Mouse (Mus musculus) right cerebral cortex, postnatal 14 days (tissue): Measurements from ENCODE around the gene Sppl2c.
"Not testable (repeated sequence)": the region's sequence is repeated elsewhere in the genome, so short reads cannot be mapped to it uniquely, and the experiment has no call there.

Experiments used
- DNase-seq: peaks from one replicate; pipeline ENCODE4 v3.0.0; 2022

Sppl2c gene

DNA sequence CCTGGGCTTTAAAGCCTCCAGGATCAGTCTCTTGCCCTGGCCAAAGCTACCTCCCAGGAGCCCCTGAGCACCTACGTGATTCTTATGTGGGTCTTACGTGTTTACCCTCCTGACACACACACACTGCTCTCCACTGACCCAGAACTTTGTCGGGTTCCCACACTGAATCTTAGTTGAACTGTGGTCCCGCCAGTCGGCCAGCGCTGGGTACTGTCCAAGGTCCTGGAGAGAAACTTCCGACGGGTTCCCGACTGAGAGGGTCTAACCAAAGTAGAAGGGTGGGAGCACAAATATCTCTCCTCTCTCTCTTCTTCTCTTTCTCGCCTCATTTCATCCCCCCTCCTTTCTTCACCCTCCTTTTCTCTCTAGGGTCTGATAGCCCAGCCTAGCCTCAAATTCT lies 11.7 kb downstream of the Sppl2c start:
- no peak for DNase-seq

DNA sequence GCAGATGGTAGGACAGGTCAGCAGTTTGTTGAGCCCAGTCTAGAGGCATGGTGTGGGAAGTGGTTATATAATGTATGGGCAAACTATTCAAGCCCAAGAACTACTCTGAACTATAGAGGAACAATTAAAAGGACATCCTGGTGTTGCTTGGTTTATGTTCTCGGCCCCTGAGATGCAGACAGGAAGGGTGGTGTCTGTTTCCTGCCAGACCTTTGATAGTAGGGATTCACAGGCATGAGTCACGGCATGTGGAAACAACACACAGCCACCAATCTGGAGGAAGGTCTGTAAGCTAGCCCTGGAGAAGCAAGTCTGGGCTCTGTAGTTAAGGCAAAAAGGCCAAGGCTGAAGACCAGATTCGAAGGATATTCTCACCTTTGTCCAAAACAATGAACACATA lies 17.1 kb downstream of the Sppl2c start:
- DNase-seq = no peak

DNA sequence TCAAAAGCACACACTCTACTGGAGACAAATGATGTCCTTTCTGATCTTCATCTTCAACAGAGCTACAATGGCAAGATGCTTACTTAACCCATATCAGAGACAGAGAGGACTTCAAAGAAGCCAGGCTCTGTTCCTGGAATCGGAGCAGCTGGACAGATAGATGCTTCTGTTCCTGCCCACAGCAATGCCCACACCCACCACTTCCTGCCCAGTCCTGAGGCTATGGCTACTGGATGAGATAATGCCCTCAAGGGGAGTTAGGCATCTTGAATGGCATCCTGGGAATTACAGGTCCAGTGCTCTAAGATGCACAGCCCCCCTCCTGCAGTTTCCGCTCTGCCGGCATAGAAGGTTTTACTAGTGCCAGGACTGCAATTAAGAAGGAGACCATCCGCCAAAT lies 20.4 kb downstream of the Sppl2c start:
- no peak for DNase-seq

DNA sequence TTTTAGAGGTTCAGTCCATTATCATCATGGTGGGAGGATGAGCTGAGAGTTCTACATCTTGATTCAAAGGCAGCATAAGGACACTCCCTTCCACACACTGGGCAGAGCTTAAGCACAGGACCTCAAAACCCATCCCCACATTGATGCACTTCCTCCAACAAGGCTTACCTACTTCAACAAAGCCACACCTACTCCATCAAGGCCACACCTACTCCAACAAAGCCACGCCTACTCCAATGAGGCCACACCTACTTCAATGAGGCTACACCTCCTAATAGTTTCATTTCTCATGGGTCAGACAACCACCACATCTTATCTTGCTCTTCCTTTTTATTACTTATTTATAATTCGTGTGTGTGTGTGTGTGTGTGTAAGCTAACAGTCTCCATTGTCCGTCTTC lies 22.9 kb downstream of the Sppl2c start:
- DNase-seq = no peak

DNA sequence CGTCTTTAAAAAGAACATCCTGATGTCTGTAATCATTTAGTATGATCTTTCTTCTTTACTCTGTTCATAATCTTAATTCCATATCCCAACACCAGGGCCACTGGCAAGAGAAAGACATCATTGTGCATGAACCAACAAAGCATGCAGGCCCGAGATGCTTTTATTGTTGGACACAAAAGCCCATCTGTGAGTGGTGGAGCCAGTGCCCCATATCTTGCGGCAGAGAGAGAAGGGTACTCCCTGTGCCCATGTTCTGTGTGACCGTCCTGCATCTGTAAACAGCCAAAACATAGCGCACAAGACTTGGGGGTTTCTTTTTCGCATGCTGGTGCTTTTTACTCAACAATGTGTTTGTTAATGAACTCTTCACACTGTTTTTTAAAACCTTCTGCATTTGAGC lies 25.1 kb downstream of the Sppl2c start:
- DNase-seq = no peak

DNA sequence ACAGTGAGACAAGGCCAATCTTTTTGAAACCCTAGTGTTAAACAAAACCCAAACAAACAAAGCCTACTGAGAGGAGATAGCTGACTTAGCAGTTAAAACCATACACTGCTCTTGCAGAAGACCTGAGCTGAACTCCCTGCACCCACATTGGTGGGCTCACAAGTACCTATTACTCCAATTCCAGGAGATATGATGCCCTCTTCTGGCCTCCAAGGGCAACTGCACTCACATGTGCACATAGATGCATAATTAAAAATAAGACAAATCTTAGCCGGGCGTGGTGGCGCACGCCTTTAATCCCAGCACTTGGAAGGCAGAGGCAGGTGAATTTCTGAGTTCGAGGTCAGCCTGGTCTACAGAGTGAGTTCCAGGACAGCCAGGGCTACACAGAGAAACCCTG lies 28.0 kb downstream of the Sppl2c start:
- DNase-seq = not testable (repeated sequence)

DNA sequence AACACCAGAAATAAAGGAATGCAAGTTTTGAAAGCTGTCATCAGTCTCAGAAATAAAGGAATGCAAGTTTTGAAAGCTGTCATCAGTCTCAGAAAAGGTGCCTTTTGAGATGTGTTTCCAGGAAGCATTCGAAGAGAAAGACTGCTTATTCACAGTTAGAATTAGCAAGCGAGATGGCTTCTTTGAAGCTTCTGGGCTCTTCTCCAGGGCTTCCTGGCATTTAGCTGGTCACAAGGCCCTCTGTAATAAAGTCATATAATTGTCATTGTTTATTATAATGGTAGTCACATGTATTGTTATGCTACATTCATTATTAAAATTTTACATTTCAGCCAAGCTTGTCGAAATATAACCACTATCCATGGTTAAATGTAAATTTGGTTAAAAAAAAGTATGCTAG lies 31.9 kb downstream of the Sppl2c start:
- DNase-seq = no peak

DNA sequence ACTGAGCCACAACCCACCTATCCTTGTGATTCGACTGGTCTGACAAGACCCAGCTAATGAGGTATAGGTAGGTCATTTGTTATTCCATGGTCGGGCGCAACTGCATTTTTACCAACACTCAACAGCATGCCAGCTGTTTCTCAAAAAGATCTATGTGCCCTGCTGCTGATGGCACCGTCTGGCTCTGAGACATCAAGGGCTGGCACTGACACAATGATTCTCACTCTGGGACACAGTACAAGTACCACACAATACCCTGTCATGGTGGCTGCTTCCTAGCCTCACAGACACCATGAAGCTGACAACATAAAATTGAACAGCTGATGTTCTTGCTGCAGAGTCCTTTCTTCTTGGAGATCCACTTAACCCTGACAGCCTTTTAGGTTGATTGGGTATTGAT lies 34.2 kb downstream of the Sppl2c start:
- DNase-seq = no peak

DNA sequence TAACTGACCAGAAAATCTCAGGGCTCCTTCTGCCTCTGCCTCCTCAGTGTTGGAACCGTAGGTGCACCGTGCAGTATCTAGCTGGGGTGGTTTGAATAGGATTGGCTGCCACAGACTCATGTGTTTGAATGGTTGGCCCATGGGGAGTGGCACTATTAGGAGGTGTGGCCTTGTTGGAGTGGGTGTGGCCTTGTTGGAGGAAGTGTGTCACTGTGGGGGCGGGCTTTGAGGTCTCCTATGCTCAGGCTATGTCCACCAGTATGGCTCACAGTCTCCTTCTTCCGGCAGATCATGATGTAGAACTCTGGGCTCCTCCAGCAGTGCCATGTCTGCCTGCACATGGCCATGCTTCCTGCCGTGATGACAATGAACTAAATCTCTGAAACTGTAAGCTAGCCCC lies 35.6 kb downstream of the Sppl2c start:
- DNase-seq = no peak

DNA sequence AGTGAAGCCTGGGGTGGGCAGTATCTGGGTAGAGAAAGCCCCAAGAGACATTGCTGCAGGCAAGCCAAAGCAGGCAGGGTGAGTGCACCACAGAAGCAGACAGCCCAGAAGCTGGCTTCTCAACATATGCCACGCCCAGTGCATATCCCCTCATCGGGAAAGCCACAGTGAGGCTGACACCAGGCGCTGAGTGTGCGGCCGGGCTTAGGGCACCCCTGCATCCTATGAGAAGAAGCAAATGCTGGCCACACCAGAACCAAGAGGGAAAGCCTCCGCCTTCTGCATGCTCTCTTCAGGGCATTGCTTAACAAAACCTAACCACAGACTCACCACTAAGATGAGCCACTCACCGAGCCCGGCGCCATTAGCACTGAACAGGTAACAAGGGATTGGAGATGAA lies 37.2 kb downstream of the Sppl2c start:
- DNase-seq = no peak

DNA sequence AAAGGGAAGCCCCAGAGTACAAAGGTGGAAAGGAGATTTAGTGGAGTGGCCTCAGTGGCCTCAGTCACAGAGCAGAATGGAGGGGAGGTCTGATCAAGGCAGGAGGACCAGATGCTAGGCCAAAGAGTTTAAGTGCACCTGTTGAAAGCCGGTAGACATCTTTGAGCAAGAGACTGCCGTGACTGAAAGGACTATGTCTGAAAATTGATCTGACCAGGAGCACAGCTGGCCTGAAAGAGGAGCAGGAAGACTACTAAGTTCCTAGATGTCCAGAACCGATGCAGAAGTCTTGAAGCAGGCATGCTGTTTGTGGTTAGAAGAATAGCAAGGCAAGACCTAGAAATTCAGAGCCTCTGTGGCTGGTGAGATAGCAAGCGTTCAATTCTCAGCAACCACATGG lies 43.3 kb downstream of the Sppl2c start:
- DNase-seq = no peak

DNA sequence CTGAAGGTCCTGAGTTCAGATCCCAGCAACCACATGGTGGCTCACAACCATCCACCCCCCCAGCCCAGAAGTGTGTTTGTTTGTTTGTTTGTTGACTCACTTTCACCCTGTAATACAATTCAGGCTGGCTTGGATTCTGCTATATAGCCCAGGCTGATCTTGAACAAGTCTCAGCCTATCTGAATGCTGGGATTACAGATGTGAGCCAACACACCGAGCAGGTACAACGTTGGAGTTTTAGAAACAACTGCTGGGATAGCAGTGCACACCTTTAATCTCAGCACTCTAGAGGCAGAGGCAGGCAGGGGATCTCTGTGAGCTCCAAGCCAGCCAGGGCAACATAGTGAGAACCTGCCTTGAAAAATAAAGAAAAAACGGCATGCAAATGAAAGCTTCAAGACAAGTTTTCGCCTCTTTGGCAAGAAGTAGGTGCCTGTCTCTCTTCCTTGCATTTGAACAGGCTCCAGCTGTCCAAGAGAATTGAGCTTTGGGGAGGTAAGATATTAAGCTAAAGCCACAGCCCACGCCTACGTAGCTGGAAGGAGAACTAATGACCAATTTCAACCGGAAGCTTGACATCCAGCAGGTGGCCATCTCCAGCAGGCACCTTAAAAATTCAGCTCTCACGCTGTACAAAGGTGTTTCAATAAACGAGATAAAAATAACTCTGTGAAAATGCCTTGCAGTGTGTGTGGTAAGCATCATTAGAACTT lies 44.1 kb downstream of the Sppl2c start:
- DNase-seq = no peak

DNA sequence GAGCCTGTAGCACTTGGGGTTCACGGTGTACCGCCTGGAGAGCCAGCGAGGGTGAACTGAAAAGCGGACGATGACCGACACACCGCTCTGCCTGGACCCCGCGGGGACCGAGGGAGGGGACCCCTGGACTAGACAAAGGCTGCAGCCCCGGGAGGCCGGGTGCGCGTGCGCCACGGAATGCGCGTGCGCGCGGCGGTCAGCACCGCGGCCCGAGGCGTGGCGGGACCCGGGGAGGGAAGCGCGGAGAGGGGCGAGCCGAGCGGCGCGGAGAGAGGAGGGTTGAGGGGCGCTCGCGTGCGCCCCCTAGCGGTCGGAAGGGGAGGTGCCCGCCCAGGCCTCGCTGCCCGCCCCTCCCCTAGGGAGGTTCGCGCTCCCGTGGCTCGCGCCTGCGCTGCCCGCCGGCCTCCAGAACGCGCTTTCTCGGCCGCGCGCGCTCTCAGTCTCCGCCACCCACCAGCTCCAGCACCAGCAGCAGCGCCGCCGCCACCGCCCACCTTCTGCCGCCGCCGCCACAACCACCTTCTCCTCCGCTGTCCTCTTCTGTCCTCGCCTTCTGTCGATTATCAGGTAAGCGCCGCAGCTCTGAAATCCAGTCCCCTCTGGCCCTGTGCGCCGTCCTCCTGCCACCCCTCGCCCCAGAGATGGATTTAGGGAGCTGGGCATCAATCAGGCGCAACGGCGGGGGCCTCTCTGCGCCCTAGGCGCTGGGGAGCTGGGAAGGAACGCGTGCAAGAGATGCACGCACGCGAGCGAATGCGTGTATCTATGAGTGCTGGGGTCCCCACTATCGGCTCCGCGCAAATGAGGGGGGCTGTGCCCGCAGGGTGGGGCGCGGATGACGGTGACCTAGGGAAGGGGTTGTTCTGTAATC lies 45.1 kb downstream of the Sppl2c start, which contains the start of gene Mapt:
Gene Mapt, plus strand, starts transcription at position 350 of the 871 bp plus-strand sequence.
- peak; percentile 93 for DNase-seq

DNA sequence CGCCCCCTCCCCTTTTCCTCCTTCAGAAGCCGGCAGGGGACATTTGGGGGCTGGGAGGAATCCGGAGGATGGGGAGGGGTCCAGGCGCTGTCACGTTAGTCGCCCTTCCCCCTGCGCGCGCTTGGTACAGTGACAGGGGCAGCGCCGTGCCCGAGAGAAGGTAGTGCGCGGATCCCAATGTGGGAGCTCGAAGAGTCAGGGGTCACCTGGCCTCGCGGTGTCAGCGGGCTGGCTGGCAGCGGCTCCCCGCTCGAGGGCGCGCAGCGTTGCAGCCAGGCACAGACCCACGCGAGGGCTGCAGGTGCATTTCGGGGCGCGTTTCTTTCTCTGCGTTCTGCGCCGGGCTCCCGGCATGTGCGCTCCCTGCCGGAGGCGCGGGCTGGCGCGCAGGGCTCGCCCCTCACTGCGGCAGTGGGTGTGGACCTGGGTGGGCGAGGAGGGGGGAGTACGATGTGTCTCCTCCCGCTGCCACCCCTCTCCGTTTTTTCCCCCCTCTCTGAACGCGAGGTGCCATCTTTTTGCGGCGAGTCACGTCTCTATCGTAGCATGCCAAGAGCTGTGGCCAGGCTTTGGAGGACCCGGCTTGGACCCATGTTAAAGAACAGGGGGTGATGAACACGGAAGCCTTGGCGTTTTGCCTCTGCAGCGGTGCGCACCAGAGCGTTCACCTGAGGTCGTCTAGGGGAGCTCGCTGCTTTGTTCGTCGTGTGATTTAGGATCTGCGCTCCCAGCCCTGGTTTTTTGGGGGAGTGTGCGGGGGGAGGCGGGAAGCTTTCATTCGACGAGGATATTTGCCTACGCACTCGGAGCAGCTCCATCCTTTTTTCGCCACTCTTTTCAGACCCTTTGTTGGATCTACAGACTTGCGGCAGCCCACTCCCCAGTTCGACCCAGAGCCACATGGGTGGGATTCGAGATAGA lies 46.3 kb downstream of the Sppl2c start:
- DNase-seq = peak; percentile 75

DNA sequence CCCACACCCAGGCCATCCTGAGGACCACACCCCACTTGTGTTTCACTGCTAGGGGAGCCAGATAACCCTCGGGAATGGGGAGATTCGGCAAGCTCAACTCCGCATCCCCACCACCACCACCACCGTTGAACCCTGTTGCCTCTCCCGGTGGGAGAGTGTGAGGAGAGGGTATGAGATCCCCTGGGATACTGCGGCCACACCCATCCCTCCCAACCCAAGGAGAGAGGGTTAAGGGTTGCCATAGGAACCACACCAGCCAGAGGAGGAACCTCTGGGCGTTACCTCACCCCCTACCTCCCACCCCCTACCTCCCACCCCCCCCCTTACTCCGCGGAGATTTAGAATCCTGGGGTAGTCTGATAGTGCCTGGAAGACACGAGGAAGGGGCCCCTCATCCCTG lies 47.0 kb downstream of the Sppl2c start:
- no peak for DNase-seq

DNA sequence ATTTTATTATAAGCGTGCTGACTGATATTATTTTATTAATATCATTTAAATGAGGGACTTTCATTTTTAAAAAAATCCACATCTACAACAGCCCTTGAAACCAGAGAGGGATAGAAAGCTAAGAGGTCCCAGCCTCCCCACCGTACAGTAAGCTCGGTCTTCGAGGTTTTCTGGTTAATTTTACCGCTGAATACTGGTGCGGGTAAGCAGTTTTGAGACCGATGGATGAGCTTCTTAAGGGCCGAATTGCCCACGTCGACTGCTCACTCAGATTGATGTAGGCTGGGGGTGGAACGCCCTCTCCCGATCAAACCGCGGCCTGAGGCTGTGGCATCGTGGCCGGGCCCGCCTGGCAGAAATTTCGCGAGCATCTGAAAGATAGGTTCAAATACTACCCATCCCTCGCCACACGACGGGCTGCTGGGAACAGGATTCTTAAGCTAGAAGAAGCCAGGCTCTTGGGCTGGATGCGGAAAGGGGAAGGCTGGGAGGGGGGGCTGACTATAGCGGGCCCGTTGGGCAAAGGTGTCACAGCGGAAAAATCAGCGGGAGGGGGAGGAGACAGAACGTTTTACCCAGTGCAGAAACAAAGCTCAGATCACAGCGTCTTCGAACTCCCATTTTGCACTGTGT lies 47.6 kb downstream of the Sppl2c start:
- DNase-seq = peak; percentile 26

DNA sequence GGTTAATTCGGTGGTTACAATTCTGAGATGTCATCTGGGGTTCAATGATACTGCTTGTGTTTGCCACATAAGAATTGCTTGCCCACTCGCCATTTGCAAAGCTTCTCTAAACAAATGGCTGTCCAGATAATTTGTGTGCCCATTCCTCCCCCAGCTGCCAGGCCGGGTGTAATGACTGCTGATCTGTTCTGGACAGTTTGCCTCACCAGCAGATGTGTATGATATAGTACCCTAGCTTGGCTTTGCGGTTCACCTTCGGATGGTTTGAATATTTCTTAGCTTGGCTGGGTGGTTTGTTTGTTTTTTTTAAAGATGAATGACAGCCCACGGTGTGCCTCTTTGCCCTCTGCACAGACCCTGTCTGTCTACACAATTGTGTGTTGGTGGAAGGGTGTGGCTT lies 48.6 kb downstream of the Sppl2c start:
- DNase-seq = no peak

DNA sequence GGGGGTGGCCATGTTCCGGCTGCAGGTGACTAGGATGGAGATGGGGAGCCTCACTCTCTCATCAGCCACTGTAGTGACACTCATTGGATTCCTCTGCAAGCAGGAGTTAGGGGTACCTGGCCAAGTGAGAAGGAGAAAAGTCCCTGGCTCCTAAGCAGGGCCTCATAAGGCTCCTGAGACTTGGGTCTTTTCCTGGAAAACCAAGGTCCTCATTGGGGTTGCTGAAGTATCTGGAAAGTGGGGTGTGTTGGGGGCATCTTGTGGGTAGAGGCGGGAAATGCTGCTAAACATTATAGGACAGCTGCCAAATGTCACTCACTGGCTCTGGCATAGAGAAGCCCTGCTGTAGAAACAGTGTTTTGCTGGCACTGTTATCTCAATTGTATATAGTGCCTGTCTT lies 49.8 kb downstream of the Sppl2c start:
- no peak for DNase-seq

DNA sequence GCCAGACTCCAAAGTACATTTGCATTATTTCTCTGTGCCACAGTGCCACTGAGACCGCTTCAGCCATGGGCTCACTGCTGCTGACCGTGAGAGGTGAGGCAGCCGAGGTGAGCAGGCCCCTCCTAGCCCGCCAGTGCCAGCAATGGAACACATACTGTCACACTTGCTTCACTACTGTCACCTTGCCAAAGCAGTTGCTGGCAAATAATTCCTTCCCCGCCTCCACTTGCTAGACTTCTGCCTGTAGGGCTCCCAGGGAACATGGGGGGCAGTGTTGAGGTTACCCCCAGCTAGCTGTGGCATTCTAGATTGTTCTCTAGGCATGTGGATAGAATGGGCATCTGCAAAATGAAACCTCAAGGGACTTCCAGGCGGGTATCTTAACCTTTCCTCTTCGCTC lies 51.1 kb downstream of the Sppl2c start:
- peak; percentile 36 for DNase-seq

DNA sequence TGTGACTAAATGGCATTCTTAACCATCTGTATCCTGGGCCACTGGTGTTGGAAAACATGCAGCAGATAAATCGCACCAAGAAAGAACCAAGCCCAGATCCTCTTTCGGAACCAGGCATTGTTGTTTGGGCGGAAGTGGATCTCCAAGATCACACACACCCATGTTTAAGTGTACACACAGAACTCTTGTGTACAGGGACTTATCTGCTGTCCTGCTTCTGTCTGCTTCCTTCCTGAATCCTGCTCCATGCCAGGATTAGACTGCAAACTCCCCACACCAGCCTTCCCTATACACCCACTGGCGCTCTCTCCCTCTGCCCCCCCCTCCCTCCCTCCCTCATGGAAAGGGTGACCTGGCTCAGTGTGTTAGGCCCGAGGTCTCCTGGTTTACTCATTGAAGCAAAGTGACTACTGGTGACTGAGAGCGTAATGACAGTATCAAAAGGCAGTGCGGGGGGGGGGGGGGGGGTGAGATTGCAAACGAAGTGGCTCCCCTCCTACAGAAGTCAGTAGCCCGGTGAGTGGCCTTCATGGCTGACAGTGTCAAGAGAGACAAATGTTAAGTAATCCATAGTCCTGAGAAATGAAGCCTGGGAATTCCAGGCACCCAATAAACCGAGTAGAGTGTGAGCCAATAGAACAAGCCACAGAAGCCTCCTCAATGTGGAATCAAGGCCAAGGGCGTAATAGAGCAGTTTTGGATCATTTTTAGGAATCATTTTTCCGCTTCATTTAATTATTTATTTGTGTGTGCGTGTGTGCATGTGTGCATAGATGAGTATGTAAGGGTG lies 52.0 kb downstream of the Sppl2c start:
- no peak for DNase-seq
